Mouse (Mus musculus) embryonic facial prominence, embryonic 13.5 days (tissue): ENCODE data around the gene Zbtb21. TPM values are rescaled to one million over a fixed set of nuclear protein-coding genes. Genes with fewer than 3 reads are reported as not detected.

Experiments
- ATAC-seq: fragments of 200-750 bp; cut with Nextera tagmentation; 2 replicates; pipeline ENCODE4 v1.8.0; 2017; ENCODE audit warnings: low read depth; ENCODE audit not compliant: insufficient number of reproducible peaks, insufficient read depth, low FRiP score, low TSS enrichment
- H3K27ac ChIP-seq: fragments of 300-500 bp; sonication (generic); 2 replicates; pipeline ENCODE4 v1.5.1; 2015; ENCODE audit warnings: moderate library complexity, mild to moderate bottlenecking, inconsistent platforms
- H3K27me3 ChIP-seq: fragments of 300-500 bp; sonication (generic); 2 replicates; pipeline ENCODE4 v1.6.1; 2015; ENCODE audit warnings: mild to moderate bottlenecking, inconsistent platforms
- H3K36me3 ChIP-seq: fragments of 300-500 bp; sonication (generic); 2 replicates; pipeline ENCODE4 v1.6.1; 2015; ENCODE audit warnings: mild to moderate bottlenecking, inconsistent platforms
- H3K4me1 ChIP-seq: fragments of 300-500 bp; sonication (generic); 2 replicates; pipeline ENCODE4 v1.6.1; 2015; ENCODE audit warnings: inconsistent platforms
- H3K4me2 ChIP-seq: fragments of 300-500 bp; sonication (generic); 2 replicates; pipeline ENCODE4 v1.6.1; 2015; ENCODE audit warnings: moderate library complexity, mild to moderate bottlenecking, inconsistent platforms
- H3K4me3 ChIP-seq: fragments of 300-500 bp; sonication (generic); 2 replicates; pipeline ENCODE4 v1.5.1; 2015; ENCODE audit warnings: mild to moderate bottlenecking, inconsistent platforms
- H3K9ac ChIP-seq: fragments of 300-500 bp; sonication (generic); 2 replicates; pipeline ENCODE4 v1.6.1; 2015; ENCODE audit warnings: mild to moderate bottlenecking, inconsistent platforms
- H3K9me3 ChIP-seq: fragments of 300-500 bp; sonication (generic); 2 replicates; pipeline ENCODE4 v1.6.1; 2016; ENCODE audit warnings: inconsistent platforms
- WGBS: fragments of 180-500 bp; shearing (Covaris S2); methylation state at CpG from one replicate; pipeline ENCODE4 v1.1.7; 2015; ENCODE audit warnings: mixed read lengths; 5-methylcytosine and 5-hydroxymethylcytosine counted together
- polyA plus RNA-seq: library from polyadenylated mRNA; unstranded; fragments of >200 nt; fragmentation: Nextera tagmentation; extraction: Ambion mirVana; gene quantifications from 2 replicates; pipeline ENCODE4 v1.2.1, GENCODE M21; 2015

Gene Zbtb21
- polyA plus RNA-seq, 1 experiment from 2014 or later: 13.0 TPM

DNA sequence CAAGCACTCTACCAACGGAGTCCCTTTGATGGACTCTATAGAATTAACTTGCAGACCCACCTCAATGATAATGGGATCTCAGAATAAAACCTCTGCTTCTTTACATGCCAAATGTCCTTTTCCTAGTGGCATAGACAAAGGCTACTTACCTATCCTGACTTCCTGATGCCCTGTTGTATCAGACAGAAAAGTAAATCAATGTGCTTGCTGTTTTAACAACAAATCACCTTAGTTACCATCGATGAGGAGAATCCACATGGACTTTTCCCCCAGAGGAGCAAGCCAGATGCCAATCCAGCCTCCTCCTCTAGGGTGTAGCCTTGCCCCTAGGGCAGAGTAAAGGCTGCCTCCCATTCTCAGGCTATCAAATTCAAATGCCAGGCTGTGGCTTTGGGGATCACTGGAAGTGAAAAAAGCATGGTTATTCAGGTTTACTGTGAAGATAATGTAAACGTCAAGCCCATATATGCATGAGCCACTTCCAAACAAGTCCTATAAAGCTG, 21.9 kb downstream of the Zbtb21 start:
- WGBS: 81% methylated on average over 3 of the region's 3 CpGs

DNA sequence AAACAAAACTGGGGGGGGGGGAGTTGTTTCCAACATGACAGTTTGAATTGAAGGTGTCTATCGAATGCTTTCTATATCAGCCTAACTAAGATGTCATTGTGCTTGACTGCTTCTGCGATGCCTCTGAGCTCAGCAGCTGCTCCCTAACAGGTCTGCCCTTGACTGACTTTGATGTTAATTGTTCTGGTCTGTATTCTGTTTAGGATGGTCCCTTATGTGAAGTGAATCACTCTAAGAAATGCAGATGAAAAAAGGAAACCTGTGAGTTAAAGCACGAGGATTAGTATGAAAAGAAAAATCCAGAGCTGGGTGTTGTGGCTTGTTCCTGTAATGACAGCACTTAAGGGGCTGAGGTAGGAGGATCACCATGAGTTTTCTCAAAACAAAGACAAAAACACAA, 26.6 kb downstream of the Zbtb21 start:
- no peak for ATAC-seq
- H3K9me3 ChIP-seq: no peaks in the 10 kb centered on the region
- no peak overlapping the region for H3K4me3 ChIP-seq
- no peaks in the 10 kb centered on the region for H3K4me1 ChIP-seq
- H3K36me3 ChIP-seq: no peaks in the 10 kb centered on the region
- no peak overlapping the region for H3K9ac ChIP-seq
- H3K27me3 ChIP-seq: no peaks in the 10 kb centered on the region
- H3K27ac ChIP-seq: no peak overlapping the region
- 82% methylated on average over 3 of the region's 3 CpGs for WGBS
- H3K4me2 ChIP-seq: no peak overlapping the region

More for the DNA sequence above, 21.9 kb downstream of the Zbtb21 start:
- Histone ChIP-seq H3K4me2 (no peak overlapping the region), H3K27me3 (no peaks in the 10 kb centered on the region), H3K36me3 (peaks cover 19% of the 10 kb centered on the region), H3K4me3 (no peak overlapping the region), H3K4me1 (no peaks in the 10 kb centered on the region), H3K9me3 (no peaks in the 10 kb centered on the region), H3K27ac (no peak overlapping the region), H3K9ac (no peak overlapping the region)
- no peak for ATAC-seq

DNA sequence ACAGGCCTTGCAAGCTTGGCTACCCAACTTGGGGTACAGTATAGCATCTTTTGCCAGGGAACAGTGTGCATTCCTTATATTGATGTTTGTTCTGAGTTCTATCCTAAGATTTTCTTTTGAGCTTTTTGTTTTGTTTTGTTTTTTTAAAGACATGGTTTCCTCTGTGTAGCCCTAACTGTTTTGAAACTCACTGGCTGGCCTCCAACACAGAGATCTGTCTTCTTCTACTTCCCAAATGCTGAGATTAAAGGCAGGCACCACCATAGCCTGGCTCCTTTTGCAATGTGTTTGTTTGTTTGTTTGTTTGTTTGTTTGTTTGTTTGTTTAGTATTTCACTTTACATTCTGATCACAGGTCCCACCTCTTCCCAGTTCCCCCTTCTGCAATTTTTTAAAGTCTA, 32.2 kb downstream of the Zbtb21 start:
- Histone ChIP-seq H3K27ac (no peak overlapping the region), H3K4me1 (no peaks in the 10 kb centered on the region)
- ATAC-seq: no peak

DNA sequence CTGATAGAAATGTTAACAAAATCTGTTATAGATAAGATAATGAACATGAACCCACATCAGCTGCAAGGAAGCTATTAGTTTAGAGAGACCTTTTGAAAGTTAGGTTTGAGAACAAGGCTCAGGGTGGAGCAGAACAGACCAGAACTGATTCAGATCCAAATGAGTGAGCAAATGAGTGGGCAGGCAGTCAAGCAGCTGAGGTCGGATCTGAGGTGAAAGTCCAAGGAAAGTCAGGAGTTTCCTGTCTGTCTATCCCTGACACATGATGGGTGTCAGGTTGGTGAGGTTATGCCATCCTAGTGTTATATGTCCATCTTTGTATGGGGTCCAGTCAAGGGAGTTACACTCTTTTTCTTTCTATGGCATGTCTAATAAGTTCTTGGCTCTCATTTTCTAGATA, 32.9 kb downstream of the Zbtb21 start:
- H3K27me3 ChIP-seq: no peaks in the 10 kb centered on the region
- no peaks in the 10 kb centered on the region for H3K4me1 ChIP-seq
- no peak for ATAC-seq
- no peak overlapping the region for H3K27ac ChIP-seq
- 66% methylated on average over 1 of the region's 1 CpGs for WGBS
- no peak overlapping the region for H3K4me3 ChIP-seq
- H3K9ac ChIP-seq: no peak overlapping the region
- no peaks in the 10 kb centered on the region for H3K36me3 ChIP-seq
- H3K9me3 ChIP-seq: no peaks in the 10 kb centered on the region
- H3K4me2 ChIP-seq: no peak overlapping the region

More for the DNA sequence above, 32.2 kb downstream of the Zbtb21 start:
- Histone ChIP-seq H3K27me3 (no peaks in the 10 kb centered on the region), H3K4me2 (no peak overlapping the region), H3K9ac (no peak overlapping the region), H3K4me3 (no peak overlapping the region), H3K36me3 (no peaks in the 10 kb centered on the region), H3K9me3 (no peaks in the 10 kb centered on the region)

DNA sequence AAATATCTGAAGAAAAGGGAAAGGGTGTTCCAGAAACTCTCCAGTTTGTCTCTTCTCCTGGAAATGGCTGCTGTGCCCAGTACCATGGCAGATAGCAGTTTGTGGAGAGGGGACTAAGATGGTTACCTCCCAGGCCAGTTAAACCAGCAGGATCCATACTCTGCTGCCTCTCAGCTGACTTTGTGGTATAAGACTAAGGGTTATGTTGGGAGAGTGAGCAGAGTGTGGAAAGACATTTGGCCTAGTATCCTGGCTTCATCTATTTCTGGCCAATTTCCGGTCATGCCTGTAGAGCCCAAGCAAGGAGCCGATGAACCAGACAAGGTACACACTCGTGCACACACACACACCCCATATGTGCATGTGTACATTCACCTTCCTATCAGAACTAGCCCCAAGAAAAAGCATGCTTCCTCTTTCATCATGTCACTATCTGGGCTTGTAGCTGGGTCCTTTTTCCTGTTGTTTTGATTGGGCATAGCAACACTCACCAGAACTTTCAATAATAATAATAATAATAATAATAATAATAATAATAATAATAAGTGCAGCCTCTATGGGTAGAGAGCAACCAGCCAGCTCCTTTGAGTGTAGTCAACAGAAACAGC, 35.0 kb downstream of the Zbtb21 start:
- Histone ChIP-seq H3K9ac (no peak overlapping the region), H3K27me3 (no peaks in the 10 kb centered on the region), H3K36me3 (no peaks in the 10 kb centered on the region), H3K9me3 (no peaks in the 10 kb centered on the region), H3K4me2 (no peak overlapping the region), H3K4me3 (no peak overlapping the region), H3K4me1 (peaks cover 4% of the 10 kb centered on the region; the same call in 1 of the 2 replicates), H3K27ac (no peak overlapping the region)
- WGBS: 86% methylated on average over 3 of the region's 3 CpGs
- no peak for ATAC-seq

DNA sequence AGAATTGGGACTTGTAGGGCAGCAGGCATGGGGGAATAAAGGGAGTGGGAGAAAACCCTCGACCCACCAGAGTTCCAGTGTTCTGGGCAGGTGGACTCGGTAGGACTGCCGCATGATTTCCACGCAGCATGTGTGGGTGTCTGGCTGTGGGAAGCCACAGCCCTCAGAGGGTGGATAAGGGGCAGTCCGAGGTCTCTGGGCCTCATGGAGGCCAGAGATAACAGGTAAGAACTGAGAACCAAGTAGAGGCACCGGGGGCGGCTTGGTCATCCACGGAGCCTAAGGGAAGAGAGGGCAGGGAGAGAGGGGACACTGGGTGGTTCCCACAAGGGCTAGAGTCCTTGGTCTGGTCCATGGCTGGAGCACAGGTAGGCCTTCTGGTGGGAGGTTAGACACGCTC, 36.0 kb downstream of the Zbtb21 start:
- no peaks in the 10 kb centered on the region for H3K27me3 ChIP-seq
- no peak for ATAC-seq
- H3K4me2 ChIP-seq: no peak overlapping the region
- 84% methylated on average over 9 of the region's 9 CpGs for WGBS
- H3K27ac ChIP-seq: no peak overlapping the region
- no peak overlapping the region for H3K4me3 ChIP-seq
- H3K36me3 ChIP-seq: no peaks in the 10 kb centered on the region
- no peak overlapping the region for H3K9ac ChIP-seq
- no peaks in the 10 kb centered on the region for H3K9me3 ChIP-seq
- H3K4me1 ChIP-seq: peaks cover 9% of the 10 kb centered on the region

DNA sequence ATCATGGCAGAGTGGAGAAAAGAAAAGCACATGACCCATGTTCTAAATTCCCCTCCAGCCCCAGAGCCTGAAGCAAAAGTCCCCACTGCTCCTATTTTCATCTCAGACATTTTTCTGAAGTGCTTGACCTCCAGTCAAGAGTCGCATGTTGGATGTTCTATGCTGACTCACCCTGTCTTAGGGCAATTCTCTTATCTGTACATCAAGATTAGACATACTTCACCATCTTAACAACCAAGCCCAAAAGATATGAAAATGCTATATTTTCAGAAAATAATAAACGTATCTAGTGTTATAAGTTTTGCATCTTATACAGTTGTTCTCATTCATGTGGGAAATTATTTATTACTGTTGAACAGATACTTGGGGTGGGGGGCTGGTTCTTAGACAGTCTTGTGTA, 36.7 kb downstream of the Zbtb21 start:
- Histone ChIP-seq H3K9me3 (no peaks in the 10 kb centered on the region), H3K9ac (no peak overlapping the region), H3K27me3 (no peaks in the 10 kb centered on the region), H3K4me3 (no peak overlapping the region), H3K4me1 (peaks cover 14% of the 10 kb centered on the region), H3K4me2 (no peak overlapping the region), H3K36me3 (no peaks in the 10 kb centered on the region), H3K27ac (no peak overlapping the region)
- ATAC-seq: no peak
- 76% methylated on average over 2 of the region's 2 CpGs for WGBS

DNA sequence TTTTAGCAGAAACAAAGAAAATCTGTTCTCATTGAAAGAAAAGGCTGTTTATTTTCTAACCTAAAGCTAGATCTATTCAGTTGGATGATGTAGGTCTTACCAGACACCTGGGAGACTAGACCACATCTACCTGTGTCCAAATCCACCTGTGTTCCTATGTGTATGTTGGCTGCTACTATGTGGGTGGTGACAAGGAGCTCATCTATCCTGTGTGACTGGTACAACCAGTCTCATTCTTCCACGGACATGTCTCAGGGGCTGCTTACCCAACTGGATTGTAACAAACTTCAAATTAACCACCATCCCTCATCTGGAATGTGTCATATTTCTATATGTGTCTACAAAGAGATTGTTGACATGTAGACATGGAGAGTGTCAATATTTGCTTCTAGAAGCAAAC, 38.7 kb downstream of the Zbtb21 start:
- Histone ChIP-seq H3K9ac (no peak overlapping the region), H3K4me3 (no peak overlapping the region), H3K27me3 (no peaks in the 10 kb centered on the region), H3K4me1 (peaks cover 19% of the 10 kb centered on the region), H3K4me2 (no peak overlapping the region), H3K36me3 (no peaks in the 10 kb centered on the region), H3K27ac (no peak overlapping the region), H3K9me3 (no peaks in the 10 kb centered on the region)
- no peak for ATAC-seq
- 59% methylated on average over 1 of the region's 1 CpGs for WGBS

DNA sequence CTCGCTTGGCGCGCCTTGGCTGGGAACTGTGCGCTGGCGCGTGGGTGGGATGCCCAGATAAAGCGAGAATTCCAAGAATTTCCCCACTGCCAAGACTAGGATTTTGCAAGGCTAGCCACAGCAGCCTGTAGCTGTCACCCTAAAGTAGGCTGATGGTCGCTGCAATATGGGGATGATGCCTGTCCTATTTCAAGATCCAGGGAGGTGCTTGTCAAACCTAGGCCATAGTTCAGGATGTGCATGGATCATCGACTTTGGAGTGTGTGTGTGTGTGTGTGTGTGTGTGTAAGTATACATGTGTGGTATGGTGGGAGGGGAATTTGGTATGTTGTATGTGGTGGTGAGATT, 39.7 kb downstream of the Zbtb21 start:
- peak overlapping the region; percentile 89 for H3K9ac ChIP-seq
- H3K4me2 ChIP-seq: peak overlapping the region; percentile 83
- H3K9me3 ChIP-seq: no peaks in the 10 kb centered on the region
- 3% methylated on average over 9 of the region's 9 CpGs for WGBS
- H3K4me1 ChIP-seq: peaks cover 19% of the 10 kb centered on the region
- peak overlapping the region; percentile 89 for H3K4me3 ChIP-seq
- no peaks in the 10 kb centered on the region for H3K27me3 ChIP-seq
- ATAC-seq: no peak
- no peaks in the 10 kb centered on the region for H3K36me3 ChIP-seq
- peak overlapping the region; percentile 85; the same call in 1 of the 2 replicates for H3K27ac ChIP-seq

DNA sequence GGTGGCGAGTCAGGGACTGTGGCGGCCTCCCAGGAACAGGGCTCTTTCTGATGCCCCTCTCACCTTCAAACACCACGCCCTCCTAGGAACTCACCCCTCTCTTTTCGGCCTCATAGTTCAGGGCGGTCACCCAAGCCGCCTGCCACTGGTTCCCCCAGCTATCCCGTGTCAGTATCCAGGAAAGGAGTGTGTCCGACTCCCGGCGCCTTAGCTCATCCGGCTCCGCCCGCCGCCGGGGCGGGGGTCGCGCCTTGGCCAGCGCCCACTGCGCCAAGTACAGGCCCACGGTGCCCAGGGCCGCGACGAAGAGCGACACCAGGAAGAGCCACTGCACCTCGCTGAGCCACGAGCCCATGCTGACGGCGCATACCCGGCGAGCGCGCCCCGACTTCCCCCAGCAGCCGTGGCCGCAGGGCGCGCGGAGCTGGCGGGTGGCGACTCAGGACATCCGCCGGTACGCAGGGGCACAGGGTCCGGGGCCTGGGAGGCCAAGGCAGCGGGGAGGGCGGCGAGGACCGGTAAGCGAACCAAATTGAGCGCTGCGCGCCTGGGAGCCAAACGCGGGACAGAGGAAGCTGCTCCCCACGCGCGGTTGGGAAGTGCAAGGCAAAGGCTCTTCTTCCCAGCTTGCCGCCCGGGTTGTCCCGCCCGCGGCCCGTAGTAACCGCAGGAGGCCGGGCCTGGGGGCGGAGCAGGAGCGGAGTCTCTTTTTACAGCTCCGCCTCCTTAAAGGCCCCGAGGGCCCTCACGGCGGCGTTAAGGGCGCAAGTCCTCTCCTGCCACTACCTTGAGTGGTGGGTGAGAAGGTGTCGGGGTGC, 40.3 kb downstream of the Zbtb21 start:
- Histone ChIP-seq H3K9me3 (no peaks in the 10 kb centered on the region), H3K36me3 (no peaks in the 10 kb centered on the region), H3K27ac (peak overlapping the region; percentile 85), H3K4me1 (peaks cover 19% of the 10 kb centered on the region), H3K4me3 (peak overlapping the region; percentile 89), H3K27me3 (no peaks in the 10 kb centered on the region), H3K4me2 (peak overlapping the region; percentile 83), H3K9ac (peak overlapping the region; percentile 89)
- peak; percentile 84 for ATAC-seq
- WGBS: under 1% methylated on average over 74 of the region's 75 CpGs

DNA sequence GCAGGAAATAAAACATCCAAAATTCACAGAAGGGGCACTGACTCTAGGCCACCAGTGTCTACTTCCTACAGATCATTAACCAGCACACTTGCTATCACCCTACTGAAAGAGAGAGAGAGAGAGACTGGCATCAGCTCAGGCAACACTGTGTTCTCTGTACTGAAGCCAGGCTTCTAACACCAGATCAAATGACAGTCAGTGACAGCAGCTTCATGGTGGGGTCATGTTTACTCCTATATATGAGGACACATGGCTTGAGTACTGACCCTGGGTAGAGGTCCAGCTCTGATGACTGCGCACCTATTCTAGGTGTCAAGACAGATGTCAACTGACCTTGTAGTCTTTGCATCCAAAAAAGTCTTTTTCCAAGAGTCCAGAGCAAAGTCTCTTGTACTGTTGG, 41.8 kb downstream of the Zbtb21 start:
- Histone ChIP-seq H3K27me3 (no peaks in the 10 kb centered on the region), H3K4me2 (no peak overlapping the region; the same call in 1 of the 2 replicates)
- WGBS: 98% methylated on average over 1 of the region's 1 CpGs

DNA sequence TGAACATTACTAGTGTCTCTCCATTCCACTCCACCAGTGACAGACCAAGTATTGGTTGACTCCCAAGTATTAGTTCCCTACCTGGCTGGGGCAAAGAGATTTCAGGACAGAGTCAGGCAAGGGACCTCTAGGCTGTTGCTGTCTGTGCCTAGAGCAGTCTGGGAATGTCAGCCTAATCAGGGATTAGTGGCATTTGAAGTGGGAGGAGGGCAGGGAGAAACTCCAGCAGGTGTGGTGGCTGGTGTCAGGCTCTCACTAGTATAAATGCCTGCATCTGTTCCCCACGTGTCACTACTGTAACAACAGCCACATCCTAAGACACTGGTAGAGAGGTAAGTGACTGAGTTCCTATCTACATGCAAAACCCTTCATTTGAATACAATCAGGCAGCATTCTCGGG, 42.6 kb downstream of the Zbtb21 start:
- H3K4me3 ChIP-seq: no peak overlapping the region
- no peak overlapping the region for H3K4me2 ChIP-seq
- no peak for ATAC-seq
- no peak overlapping the region for H3K27ac ChIP-seq
- no peaks in the 10 kb centered on the region for H3K9me3 ChIP-seq
- H3K27me3 ChIP-seq: no peaks in the 10 kb centered on the region
- 27% methylated on average over 2 of the region's 2 CpGs for WGBS
- no peak overlapping the region for H3K9ac ChIP-seq
- H3K4me1 ChIP-seq: peaks cover 19% of the 10 kb centered on the region
- no peaks in the 10 kb centered on the region for H3K36me3 ChIP-seq

More for the DNA sequence above, 41.8 kb downstream of the Zbtb21 start:
- H3K9ac ChIP-seq: no peak overlapping the region
- no peak overlapping the region for H3K27ac ChIP-seq
- no peaks in the 10 kb centered on the region for H3K9me3 ChIP-seq
- H3K4me1 ChIP-seq: peaks cover 19% of the 10 kb centered on the region
- no peak overlapping the region for H3K4me3 ChIP-seq
- no peaks in the 10 kb centered on the region for H3K36me3 ChIP-seq
- no peak for ATAC-seq
